Mouse (Mus musculus): ENCODE results near the gene Rasgrf2.
A peak's percentile ranks its signal among the peaks of the same experiment; 100 is the strongest.

Rasgrf2 gene

DNA sequence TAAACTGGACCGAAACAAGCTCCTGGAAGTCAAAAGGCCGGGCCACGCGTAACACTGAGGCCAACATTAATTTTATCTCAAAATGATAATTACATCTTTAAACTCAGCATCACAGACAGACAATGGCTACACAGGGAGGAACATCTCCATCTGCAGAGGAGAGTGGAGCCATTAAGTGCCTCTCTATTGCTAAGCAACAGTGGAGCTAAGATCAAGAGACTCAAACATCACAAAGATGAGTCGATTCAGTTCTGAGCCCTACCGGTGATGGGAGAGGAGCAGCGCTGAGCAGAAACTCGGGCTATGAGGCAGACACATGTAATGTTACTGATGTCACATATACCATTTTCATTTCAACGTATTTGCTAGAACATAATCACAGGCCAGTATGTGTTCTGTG is 191.3 kb downstream of the Rasgrf2 start:
- DNase-seq = no peak

DNA sequence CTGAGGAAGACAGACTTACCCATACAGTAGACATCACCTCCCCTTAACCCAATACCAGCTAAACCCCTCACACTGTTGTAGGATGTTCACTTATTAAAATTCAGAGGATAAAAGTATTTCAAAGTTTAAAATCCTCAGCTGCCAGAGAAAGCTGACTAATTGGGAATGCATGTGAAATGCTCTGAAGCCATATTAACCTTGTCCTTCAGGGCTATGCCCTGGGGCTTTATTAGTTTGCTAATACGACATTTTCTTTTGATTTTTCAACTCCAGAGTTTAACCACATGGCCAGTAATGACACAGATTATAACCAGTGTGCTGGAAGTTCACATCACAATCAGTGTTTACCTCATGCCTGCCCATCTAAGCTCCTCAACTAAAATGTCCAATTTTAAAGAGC is 192.6 kb downstream of the Rasgrf2 start:
- no peak for DNase-seq

DNA sequence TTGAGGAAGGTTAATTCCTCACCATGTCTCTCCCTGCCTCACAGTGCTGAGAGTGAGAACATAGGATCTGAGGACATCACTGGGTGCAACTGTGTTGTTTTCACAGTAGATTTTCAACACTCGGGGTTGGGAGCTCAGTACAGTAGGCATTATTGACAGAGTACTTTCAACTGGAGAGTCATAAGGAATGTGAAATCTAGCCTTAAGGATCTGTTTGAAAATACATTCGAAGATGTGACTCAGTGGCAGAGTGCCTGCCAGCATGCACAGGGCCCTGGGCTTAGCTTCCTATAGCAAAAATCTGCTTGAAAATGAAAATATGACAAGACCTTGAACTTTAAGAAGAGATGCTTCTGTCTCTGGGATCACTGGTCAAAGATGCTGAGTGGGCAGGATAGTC is 194.2 kb downstream of the Rasgrf2 start:
- DNase-seq = no peak

DNA sequence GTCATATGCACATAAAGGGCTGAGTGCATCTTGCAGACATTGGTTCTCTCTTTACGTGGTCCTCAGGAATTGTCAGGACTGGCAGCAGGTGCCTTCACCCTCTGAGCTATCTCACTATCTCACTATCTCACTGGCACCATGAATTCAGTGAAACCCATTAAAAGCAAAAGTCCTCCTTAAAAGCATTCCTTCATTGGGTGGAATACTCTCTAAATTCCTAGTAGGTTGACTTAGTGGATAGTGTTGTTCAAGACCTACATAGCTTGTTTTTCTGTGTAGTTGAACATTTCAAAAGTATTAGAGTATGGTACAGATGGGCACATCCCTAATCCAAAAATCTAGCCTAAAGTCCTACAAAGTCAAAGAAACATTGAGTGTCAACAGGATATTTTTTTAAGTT is 199.3 kb downstream of the Rasgrf2 start:
- DNase-seq = no peak

DNA sequence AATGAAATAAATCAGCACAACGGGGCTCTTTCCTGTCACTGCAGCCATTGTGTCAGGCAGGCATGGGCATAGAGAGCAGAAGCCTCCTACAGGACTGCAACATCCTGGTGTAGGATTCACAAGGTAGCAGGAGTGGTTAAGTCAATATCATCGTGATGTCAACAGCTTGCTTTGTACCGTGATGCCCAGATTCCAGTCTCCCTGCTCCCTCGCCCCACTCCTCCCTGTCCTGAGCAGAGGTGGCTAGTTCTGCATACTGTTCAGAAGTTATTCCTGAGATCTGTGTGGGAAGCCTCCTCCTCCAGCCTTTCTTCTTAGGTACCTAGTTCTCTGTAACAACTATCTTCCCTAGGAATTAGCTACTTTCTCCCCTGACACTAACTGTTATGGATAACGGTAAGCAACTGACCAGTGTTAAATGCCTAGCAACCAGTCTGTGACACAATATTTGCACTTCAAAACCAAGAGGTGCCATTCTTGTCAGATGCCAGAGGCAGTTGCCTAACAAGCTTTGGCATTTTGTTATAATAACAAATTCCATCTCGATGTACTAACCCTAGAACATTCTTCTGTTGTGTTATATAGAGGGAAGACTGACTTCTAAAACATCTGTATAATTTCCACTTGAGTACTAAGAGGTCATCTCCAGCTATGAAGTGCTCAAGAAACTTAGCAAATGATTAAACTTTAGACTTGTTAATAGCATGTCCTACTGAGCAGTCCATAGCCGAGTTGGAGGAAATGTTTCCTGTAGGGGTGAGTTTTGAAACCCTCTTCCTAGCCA is 201.3 kb downstream of the Rasgrf2 start:
- no peak for DNase-seq

DNA sequence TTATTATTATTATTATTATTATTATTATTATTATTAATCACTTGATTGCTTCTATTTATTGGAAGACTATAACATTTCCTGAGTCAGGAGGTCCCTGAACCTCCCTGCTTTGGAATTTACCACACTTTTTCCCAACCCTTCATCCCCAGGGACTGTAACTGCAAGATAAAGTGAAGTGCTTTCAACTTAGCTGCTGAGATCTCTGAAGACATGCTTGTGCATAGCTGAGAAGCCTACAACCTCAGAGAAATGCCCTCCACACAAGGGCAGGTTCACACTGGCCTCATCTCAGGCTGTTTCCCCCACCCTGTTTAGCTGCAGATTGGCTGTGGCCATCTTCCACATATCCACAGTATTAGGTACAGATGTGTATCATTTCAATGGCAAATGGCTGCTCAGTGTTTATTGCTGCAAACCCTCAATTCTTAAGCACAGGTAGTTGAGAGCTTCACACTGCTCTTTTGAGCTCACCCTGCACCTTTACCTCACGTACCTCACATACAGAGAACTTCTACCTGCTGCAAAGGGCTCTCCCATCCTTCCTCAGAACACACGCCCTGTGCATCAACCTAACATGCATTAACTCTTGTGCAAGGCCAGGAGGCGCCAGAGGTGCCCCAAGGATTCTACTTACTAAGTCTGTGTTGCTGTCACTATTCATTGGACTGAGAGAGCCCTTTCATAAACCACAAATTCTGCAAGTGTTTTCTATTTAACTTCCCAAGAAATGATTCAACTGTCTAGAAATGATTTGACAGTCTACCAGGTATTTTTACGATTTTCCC is 202.7 kb downstream of the Rasgrf2 start:
- no peak for DNase-seq

DNA sequence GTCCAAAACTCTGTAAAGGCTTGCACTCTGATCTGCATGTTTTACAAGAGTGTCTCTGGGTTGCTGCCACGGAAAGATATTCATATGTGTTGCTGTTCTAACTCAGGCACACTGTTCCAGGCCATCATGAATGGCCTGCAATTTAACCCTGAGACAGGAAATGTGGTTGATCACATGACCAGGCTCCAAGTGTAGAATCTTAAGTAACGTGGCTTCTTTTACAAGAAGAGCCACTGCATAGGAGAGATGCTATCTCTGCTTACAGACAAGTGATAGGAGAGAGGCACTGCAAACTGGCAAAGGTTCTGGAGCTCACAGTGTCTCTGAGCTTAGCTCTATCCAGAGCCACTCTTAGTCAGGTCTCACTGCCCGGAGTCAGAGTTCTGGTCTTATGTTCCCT is 210.4 kb downstream of the Rasgrf2 start:
- no peak for DNase-seq

DNA sequence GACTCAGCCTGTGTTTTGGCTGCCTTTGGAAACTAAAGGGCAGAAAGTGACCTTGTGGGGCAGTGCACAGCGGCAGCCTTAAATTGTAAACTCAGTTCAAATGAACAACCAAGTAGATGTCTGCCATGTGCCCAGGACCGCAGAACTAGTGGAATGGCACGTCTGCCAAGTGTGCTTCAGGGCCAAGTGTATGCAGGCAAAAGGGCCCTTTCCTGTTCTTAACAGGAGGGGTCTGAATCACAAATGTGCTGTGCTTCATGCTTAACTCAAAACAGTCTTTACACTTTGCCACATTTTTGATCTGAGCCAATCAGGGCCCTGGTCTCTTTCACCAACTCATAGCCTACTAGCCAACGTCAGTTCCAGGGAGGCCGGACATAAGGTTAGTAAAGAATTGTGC is 212.7 kb downstream of the Rasgrf2 start:
- no peak for DNase-seq

DNA sequence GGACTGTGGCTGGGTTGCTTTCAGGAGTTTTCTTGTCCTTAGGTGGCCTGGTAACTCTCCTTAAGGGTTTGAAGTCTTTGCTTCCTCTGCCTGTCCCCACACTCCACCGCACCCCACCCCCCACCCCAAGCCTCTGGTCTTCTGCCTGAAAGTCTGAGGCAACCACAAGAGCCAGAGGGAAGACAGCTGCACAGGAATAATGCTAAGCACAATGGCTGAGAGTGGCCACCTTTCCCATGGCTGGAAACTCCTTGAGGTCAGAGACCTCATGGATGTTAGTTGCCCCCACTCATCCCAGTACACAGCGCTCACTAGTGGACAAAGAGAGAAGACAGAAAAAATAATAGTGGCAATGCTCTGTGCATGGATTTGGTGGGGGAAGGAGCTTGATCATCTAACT is 213.6 kb downstream of the Rasgrf2 start:
- no peak for DNase-seq

DNA sequence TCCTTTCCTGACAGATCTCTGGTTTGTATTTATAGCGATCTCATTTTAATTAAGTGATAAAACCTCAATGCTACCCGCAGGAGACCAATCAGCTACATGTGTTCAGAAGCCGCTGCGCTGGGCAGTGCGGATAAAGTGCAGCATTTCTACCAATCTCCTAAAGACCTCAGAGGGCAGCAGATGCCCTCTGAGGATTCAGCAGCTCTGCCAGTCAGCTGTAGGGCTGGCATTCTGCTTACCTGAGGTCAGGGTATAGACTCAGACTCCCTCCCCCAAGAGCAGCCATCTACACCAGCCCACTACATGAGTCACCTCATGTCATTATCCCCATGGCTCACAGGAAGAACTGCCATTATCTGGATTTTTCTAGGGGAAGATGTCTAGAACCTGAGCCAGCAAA is 215.1 kb downstream of the Rasgrf2 start:
- DNase-seq = no peak

DNA sequence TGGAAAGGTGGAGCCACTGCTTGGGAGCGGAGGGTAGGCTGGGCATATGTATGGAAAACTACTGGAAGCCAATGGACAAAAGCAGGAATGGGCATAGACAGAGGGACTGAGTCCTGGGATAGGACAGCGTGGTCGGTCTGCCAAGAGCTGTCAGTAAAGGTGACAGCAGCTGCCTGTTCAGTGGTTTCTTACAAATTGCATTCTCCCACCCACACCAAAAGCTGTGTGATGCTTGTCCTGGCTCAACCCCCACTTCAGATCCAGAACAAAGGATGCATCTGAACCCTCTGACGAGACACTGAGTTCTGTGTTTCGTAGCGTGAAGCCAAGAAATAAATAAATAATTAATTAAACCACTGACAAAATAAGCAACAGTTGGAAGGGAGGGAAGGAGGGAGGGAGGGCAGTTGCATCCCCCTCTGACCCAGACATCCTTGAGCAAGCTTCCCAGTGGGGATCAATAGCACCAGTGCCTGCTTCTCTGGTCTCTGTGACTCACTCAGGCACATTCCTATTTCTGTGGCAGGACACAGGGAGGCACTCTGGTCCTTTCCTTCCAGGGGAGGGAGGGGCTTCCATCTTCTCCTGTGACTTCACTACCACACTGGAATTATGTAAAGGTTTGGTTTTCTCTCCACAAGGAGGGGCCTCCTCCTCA is 215.7 kb downstream of the Rasgrf2 start:
- no peak for DNase-seq

DNA sequence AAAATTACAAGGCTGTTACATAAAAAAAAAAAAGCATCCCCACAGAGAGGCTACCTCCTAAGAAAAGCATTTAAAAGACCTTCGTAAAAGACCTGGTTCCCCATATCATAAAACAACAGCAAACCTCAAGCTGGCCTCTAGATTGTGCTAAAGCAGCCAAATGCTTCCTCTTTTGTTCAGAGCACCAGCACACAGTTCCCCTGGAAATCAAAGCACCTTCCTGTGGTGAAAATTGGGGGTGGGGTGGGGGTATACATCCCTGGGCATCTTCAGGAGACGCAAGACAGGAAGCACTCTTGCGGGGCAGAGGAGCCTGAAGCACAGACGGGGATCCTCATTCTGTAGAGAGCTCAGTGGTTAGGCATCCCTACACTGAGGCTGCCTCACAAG is 216.3 kb downstream of the Rasgrf2 start:
- no peak for DNase-seq

DNA sequence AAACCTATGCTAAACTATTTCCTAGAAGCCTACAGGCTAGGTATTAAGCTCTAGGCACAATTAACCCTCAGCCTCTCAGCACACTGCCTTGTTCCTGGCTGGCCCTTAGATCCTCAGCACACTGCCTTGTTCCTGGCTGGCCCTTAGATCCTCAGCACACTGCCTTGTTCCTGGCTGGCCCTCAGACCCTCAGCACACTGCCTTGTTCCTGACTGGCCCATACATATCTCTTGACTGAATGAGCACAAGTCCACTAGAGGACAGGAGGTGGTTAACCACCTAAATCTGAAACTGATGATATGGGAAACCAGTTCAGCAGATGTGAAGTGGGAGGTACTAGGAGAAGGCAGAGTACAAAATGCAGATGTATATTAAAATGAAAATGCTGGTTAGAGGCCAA is 219.8 kb downstream of the Rasgrf2 start:
- no peak for DNase-seq

DNA sequence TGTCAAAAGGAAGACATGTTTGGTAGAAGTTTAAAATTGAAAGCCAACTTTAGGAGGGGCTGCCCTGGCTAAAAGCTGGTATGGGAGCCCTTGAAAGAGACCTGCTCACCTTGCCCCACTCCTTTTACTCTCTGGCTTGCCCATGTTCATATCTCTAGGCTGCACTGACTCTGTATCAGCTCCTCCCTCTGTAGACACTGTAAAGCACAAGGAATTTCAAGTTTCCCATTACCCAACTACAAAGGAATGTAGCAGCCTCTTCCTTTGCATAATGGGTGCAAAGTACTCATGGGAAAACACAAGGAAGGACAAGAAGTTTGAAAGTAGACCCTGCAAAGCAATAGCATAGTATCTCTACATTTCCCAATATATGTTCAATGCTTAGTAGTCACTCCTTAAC is 220.2 kb downstream of the Rasgrf2 start:
- no peak for DNase-seq

DNA sequence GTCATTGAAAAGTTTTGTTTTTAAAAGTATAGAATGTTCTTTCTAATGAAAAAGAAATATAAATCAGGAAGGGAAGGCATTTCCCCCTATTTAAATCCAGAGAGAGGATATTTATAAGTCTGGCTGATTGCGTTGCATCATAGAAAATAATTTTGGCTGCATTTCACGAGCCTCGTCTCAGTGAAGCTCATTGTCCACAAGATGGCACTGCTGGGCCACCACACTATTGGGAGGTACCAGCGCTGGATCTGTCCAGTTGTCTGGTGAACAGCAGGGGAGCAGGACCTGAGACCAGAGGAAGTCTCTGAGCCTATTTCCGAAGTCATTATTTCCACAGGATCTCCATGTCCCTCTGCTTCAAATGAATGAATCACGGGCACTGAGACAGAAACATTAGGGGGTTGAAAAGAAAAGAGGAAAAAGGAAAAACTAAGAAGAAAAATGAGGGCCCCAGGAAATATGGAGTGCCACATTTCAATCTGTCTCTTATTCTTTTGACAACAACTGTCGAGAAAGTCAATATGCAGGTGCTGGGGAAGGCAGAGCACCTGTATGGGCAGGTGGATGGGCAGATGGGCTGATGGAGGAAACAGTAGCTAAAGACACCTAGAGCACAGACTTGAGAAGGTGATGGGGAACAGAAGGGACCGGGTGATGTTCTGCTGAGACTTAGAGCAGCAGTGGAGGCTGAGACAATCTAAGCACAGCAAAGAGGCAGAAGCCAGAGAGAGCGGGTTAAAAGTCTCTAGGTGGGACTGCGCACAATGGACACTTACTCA is 223.1 kb downstream of the Rasgrf2 start:
- DNase-seq = peak; percentile 86 to 89

DNA sequence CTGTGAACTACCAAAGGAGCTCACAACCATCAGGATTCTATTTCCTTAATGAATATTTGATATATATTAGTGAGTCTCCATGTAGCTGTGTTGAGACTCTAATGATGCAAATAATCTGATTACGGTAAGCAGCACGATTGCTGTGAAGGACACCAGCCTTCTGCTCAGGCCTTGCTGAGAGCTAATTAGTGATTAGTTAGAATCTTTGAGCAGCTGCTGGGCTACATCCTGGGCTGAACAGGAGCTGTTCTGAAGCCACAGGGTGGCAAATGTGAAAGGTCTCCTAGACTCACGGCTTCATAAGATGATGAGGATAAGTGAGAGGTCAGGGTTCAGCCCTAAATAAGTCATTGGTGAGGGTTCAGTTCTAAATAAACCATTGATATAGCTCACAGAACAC is 225.1 kb downstream of the Rasgrf2 start:
- DNase-seq = no peak

DNA sequence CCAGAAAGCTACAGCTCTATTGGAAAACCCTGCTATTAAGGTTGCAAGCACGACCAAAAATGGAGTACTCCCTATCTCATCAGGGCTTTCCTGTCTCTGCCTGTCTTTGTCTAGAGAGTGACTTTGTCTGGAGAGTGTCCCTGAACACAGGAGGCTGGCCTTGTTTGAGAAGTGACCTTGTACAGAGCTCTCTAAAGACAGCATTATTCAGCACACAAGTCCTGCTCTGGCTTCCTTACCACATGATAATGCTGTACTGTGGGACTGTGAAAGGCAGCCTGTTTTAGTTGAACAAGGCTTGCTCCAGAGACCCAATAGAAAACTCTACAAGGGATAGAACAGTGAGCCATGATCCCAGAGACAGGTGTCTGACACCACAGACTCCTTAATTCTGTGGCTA is 235.0 kb downstream of the Rasgrf2 start:
- no peak for DNase-seq

DNA sequence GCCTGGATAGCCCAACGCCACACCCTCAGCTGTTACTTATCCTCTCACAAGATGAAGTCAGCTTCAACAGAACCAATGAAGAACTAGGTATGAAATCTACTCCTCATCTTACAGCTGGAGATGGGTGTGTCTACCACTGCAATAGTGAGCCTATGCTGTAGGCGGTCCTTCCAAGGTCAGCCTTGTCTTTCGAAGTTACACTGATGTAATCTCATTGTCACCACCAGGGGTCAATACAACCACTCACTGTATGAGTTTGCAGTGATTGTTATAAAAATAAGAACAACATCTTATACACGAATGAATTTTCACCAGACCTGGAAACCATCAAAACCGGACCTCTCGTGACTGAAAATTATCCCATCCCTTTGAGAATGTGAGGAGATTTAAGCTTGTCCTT is 238.3 kb downstream of the Rasgrf2 start:
- DNase-seq = peak in 1 of 2 experiments; percentile 22

DNA sequence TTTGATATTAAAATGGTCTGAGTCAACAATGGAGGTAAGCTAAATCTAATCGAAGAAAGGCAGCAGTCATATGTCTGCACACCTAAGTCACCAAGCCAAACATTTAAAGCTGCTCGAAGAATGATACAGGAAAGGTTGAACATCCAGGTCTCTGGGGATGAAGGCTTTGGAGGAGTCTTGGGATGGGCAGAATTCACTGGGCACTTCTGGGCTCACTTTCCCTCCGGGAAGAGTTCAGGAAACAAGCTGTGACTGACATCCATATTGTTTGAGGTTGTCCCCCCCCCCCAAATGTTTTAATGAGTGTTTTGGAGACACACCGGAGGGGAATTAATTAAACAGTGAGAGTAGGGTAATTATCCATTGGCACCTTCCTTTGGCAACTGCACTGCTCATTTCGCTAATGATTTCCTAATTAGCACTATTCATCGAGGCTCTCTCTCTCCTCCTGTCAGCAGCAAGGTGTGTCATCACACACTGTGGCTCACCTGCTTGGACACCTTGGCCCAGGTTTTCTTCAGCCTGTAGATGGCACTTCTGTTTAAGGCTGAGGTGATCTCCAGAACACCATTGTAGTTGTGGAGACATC is 241.3 kb downstream of the Rasgrf2 start:
- no peak for DNase-seq

DNA sequence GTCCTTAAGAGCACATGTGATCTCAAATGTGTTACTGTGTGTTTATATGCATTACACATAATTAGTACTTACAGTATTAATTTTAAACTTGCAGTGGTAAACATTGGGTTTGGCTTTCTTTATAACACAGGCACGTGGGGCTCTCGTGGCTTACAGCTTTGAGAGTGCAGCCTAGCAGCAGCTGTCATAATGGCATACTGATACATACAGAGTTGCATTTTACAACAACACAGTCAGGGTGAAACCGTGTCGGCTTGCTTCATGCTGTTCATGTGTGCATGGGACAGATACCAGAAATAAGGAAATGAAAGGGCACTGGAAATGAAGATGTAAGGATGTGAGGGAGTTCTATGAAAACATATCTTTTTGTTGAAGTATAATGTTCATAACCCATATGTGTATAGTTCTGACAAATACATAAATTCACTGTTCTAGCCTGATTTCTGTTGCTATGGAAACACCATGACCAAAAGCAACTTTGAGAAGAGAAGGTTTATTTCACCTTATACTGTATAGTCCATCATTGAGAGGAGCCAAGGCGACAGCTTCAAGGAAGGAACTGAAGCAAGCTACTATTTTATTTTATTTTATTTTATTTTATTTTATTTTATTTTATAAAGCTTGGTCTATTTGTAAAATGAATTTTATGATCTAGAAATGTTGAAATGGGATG is 246.6 kb downstream of the Rasgrf2 start:
- DNase-seq = no peak

DNA sequence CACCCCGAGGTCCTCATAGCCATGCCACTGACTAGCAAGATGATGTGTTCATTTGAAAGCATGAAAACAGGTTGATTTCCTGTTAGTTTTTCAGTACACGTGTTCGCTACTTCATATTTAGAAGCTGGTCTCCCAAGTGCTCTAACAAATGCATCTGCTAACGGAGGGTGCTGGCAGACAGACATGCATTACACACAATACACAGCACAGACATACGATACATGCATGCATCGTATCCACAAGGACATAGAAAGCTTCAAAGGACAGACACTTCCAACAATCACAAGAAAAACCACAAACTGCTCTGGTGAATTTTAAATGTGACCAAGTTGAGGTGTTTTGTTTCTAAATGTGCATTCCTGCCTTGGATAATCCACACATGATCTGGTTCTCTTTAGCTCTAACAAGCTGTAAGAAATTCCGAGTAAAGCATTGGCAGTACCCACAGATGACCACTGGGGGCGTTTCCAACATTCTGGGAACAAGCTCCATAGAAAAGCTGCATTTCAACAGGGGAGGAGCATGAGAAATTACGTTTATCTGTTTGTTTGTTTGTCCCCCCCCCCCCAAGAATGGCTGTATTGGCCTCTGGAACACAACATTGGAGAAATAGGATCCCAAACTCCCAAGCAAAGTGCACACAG is 249.5 kb downstream of the Rasgrf2 start:
- DNase-seq = peak; percentile 46 to 67

DNA sequence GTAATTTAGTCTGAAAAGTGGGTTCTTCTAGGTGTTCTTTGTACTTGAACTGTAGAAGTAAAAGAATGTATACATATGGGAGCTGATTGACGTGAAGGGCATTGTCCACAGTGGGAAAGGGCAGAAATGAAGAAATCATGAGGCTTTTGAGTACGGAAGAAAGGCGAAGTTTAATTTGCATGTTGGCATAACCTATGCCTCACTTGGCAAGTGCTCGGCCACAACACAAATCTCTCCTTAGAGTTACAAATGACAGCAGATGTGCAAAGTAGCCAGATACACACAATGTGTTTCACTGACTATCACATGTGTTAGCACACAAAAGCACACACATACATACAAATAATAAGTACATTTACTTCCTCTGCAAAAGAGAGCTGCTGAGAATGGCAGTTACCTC is 251.2 kb downstream of the Rasgrf2 start:
- DNase-seq = no peak

All from kidney, postnatal 25 days (tissue).